Mouse (Mus musculus) thymus, adult 18-20 months (tissue): Measurements from ENCODE around the gene Gm17324.
"Not testable (repeated sequence)": the region's sequence is repeated elsewhere in the genome, so short reads cannot be mapped to it uniquely, and the experiment has no call there.

Experiments
- DNase-seq, 2 experiments: peaks; one replicate each; pipeline ENCODE4 v3.0.0; 2022; ENCODE audit warnings: mixed read lengths in 2 of 2

The Gm17324 gene

DNA sequence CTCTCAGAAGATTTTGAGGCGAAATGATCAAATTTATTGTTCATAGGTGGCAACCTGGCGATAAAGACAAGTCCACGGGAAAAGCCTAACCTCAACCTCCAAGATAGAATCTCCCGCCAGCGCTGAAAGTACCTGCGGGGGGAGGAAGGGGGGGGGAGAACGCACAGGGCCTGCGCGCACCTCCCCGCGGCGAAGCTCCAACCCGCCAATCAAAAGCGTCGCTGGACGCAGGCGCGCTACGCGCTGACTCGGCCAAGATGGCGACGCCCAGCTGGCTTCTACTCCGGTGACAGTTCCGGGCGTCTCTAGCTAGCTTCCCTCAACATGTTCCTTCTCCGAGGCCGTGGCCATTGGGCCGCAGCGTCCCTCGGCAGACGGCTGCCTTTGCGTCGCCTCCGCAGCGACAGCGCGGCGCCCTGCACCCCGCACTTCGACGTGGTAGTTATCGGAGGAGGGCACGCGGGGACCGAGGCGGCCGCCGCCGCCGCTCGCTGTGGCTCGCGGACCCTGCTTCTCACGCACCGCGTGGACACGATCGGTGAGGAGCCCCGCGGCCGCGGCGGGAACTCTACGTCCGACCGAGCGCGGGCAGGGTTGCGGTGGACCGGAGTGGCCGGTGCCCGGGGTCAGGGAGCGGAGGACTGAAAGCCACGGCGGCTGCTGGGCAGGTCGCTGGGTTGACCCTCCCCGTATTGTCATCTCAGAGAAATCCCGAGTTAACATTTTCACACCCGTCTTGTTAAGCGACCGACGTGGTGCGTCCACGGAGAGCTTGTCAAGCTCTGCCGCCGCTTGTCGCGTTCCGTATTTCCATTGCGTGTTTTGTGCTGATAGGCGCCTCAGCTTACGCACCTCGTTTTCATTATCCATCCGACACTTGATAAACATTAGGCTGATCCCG lies at the start of gene Gm17324, which contains the start of gene Mto1:
Gene Gm17324, minus strand, starts transcription at position 814 of the 901 bp plus-strand sequence.
Gene Mto1, plus strand, starts transcription at position 236 of the 901 bp plus-strand sequence.
- DNase-seq = peak; percentile 75 to 81

- no peak for DNase-seq
Observed at GRCm38 (mm10) chr9:78493171-78493570, 44.6 kb upstream of the Gm17324 start.

DNA sequence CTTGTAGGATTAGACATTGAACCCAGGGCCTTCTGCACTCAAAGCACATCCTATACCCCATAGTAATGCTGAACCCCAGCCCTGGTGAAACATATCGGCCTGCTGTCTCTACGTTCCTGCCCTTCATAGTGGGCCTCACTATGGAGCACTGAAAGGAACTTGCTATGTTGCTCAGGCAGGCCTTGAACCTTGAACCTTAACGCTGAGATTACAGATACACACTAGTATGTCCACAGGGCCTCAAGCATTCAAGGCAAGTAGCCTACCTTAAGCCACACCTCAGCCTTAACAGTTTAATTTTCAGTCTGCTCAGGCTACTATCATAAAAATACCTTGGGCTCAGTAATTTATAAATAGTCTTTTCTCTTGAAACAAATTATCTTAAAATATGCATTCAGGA lies 43.7 kb upstream of the Gm17324 start:
- no peak for DNase-seq

DNA sequence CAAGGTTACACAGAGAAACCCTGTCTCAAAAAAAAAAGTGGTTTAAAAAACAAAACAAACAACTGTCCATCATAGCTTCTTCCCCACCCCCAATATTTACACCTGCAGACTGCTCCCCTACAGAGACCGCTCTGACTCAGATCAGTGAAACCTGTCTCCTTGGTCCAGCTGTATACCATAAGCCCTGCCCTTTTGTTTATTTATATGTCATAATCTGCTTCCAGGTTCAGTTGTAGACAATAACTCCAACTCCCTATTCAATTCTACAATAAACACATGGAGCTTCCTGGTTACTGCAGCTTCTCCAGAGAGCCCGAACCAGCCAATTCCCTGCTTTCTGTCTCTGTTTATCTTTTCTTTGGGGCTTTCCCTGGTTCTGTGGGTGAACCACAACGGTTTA lies 42.6 kb upstream of the Gm17324 start:
- DNase-seq = no peak

DNA sequence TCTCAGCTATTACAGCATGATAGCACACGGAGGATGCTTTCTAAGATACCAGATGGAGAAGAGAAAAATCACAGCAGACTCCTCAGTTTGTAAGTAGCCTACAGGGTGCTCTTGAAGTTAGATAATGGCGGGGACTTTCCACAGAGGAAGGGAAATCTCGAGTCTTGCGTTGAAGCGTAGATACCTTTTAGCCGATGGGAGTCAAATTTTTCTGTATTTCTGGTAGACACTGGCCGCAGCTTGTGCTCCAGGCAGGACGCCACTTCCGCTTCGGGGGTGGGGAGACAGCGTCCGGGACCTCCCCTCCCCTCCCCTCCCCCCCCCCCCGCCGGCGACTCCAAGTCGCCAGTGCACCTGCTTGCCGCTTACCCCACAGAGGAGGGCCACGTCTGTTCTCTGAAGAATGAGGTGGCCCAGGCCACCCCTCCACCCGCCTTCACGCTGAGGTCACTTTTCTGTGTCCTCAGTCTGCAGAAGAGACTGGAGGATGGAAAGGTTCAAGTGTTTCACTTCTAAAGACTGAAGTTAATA lies 40.4 kb upstream of the Gm17324 start, which contains the start of gene Eef1a1:
Gene Eef1a1, minus strand, starts transcription at position 262 of the 531 bp plus-strand sequence.
- DNase-seq = peak; percentile 40 to 43

- not testable (repeated sequence) for DNase-seq
Observed at GRCm38 (mm10) chr9:78488021-78488420, 39.4 kb upstream of the Gm17324 start.

GRCm38 (mm10) chr9:78484660-78485059 lies 36.1 kb upstream of the Gm17324 start:
- DNase-seq = no peak

- no peak for DNase-seq
Observed at GRCm38 (mm10) chr9:78482386-78482785, 33.8 kb upstream of the Gm17324 start.

DNA sequence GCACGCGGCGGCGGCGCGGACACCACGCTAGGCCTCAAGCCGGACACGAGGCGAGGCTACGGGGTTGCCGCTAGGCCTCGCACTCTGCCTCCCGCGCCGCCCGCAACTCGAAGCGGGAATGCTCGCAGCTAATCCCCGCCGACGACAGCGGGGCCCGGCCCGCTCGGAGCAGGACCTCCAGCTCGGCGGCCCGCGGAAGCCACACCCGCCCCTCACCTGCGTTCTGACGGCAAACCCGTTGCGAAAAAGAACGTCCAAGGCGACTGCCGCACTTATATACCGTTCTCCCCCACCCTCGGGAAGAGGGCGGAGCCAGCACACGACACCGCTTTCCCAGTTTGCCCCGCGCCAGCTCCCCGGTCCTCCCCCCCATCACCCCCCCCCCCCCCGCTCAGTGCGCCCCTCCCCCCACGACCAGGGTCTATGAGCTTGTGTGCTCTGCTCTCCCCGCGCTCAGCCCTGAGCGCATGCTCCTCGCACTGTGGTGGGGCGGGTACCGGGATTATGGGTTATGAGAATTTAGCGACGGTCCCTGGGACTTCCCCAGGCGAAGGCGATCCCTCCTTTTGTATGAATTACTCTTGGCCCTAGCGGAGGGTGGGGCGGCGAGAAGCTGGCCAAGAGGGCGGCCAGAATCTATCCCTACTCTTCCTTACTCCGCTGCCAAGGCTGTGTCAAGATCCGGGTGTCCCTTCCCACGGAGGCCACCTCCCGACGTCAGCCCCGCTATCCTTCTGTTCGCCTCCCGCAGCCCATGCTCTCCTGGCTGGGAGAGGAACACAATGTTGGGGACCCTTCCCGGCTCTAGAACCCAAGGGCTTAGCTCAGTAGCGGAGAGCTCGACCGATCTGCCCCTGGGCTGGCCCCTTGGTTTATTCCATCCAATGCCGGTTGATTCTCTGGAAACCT lies 33.1 kb upstream of the Gm17324 start:
- DNase-seq = peak; percentile 90 to 95

DNA sequence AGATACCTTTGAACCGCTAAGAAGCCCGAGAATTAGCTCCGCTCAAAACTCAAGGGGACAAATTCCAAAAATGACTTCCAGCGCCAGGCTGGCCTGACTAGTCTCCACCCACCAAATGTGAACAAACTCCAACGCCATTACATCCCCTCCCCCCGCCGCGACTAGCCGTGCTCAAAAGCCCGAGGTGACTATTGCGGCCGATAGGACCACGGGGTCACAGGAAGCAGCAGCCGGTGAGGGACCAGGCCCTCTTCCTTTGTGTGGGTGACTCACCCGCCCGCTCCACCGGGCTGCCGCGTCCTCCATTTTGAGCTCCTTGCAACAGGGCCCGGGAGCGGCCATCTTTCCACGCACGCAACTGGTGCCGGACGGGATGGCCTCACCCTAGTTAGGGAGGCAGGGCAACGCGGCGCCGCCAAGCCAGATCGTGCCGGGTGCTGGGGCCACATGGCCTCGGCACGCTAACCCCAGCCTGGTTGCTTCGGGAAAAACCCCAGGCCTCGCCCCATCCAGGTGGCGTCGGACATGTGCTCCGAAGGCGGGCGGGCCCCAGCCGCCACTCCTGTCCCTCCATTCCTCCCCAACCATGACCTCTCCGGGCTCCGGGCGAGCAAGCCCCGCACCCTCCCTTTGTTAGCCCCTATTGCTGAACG lies 32.2 kb upstream of the Gm17324 start:
- DNase-seq = peak; percentile 59 to 70

DNA sequence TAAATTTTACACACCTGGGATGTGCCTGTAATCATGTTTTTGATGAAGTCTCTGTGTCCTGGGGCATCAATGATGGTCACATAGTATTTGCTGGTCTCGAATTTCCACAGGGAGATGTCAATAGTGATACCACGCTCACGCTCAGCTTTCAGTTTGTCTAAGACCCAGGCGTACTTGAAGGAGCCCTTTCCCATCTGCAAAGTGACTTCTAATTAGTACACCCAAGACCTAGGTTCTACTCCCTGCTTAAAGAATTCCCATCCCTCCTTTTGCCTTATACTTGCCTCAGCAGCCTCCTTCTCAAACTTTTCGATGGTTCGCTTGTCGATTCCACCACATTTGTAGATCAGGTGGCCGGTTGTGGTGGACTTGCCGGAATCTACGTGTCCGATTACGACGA lies 31.6 kb upstream of the Gm17324 start:
- not testable (repeated sequence) for DNase-seq

DNA sequence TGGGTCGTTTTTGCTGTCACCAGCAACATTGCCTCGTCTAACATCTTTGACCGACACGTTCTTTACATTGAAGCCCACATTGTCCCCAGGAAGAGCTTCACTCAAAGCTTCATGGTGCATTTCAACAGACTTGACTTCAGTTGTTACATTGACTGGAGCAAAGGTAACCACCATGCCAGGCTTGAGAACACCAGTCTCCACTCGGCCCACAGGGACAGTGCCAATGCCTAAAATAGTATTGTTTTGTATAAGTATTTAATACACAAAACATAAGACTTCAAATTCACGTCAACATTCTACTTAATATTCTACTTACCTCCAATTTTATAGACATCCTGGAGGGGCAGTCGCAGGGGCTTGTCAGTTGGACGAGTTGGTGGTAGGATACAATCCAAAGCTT lies 30.7 kb upstream of the Gm17324 start:
- not testable (repeated sequence) for DNase-seq

GRCm38 (mm10) chr9:78478009-78478605 lies 29.5 kb upstream of the Gm17324 start:
- DNase-seq = not testable (repeated sequence)

DNA sequence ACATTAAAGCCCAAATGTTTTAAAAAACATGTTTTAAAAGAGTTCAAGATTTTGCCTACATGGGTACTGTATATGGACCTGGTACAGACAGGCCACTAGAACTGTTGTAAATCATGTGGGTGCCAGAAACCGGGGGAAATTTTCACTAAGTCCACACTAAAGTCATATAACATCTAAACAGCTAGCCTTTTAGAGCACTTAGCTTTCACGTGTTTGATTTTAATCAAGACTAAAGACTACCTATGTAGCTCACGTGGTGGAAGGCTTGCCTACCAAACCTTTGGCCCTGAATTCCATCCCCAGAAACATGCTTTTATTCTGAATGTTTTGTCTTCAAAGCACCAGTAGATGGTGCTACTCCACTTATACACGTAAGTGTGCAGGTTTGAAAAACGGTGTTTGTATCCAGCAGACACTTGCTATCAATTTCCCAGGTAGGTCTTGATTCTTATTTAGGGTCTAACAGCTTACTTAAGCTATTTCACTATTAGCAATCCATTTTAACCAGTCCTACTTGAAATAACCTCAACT lies 28.5 kb upstream of the Gm17324 start:
- DNase-seq = no peak

- no peak for DNase-seq
Observed at GRCm38 (mm10) chr9:78476531-78477020, 28.0 kb upstream of the Gm17324 start.

- no peak for DNase-seq
Observed at GRCm38 (mm10) chr9:78475873-78476272, 27.3 kb upstream of the Gm17324 start.

DNA sequence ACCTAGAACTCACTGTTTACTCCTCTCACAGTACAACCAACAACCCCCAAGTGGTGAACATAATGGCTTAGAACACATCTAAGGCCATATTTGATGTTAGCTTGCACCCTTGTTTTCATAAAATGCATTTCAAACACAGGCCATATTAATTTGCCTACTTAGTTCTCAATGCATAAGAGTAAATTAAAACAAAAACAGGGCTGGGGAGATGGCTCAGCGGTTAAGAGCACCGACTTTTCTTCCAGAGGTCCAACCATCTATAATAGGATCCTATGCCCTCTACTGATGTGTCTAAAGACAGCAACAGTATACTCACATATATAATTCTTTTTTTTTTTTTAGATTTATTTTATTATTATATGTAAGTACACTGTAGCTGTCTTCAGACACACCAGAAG lies 26.8 kb upstream of the Gm17324 start:
- DNase-seq = no peak

GRCm38 (mm10) chr9:78474771-78475382 lies 26.3 kb upstream of the Gm17324 start:
- DNase-seq = no peak

DNA sequence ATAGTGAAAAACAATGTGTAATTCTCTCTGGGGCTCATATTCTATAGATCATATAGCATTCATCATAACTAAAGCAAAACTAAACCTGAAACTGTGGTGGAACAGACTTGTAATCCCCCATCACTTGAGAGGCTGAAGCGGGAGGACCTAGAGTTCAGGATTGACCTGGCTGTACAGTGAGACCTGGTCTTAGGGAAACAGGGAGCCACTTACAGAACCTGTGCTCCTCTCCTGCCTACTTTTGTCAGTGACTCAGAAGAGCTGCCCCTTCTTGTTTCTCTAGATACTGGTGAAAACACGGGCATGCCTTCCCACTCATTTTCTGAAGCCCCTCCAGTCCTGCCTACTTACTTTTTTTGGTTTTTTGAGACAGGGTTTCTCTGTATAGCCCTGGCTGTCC lies 25.7 kb upstream of the Gm17324 start:
- DNase-seq = no peak

- DNase-seq = no peak
Observed at GRCm38 (mm10) chr9:78473588-78473987, 25.0 kb upstream of the Gm17324 start.

- DNase-seq = no peak
Observed at GRCm38 (mm10) chr9:78465725-78466124, 17.1 kb upstream of the Gm17324 start.
